Mouse (Mus musculus) lung, postnatal 14 days (tissue): ENCODE measurements at regions not wholly inside any gene's neighbourhood (a gene's known extent, or its start where the extent isn't known, plus 50 kb on each side); places are given as distances from the start of the nearest gene placed in this dataset.
A peak's percentile ranks its signal among the peaks of the same experiment; 100 is the strongest.

Experiments
- DNase-seq: peaks from one replicate; pipeline ENCODE4 v3.0.0; 2021

DNA sequence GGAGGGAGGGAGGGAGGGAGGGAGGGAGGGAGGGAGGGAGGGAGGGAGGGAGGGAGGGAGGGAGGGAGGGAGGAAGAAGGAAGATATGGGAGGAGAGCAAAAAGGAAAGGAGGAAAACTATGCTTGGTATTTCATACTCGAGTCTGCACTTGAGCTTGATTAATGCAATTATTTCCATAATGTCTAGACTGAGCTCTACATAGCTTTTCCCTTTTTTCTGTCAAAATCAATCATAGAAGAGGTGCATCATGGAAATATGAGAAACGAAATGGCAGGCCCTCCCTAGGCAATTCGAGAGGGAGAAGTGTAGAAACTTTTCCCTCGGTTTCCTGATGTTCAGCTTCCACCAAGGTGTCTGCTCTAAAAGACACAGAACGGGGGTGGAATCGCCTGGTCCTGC is 417.6 kb downstream of the Plk2 start:
- DNase-seq: no peak

DNA sequence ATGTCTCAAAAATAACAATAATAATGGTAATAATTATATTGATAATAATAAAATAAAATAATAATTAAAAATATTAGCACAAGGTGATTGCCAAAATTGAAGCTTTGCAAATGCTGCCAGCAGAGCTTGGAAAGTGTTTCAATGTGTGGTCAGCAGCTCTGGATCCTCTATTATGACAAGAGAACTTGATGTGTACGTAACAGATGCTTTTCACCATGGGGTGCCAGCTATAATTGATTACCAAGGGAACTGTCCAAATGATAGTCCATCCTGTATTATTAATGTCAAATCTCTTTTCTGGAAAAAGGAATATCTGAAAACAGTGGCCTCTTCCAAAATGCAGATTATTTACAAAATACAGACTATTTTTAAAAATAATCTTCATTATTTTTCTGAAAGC is 419.2 kb downstream of the Plk2 start:
- no peak for DNase-seq

DNA sequence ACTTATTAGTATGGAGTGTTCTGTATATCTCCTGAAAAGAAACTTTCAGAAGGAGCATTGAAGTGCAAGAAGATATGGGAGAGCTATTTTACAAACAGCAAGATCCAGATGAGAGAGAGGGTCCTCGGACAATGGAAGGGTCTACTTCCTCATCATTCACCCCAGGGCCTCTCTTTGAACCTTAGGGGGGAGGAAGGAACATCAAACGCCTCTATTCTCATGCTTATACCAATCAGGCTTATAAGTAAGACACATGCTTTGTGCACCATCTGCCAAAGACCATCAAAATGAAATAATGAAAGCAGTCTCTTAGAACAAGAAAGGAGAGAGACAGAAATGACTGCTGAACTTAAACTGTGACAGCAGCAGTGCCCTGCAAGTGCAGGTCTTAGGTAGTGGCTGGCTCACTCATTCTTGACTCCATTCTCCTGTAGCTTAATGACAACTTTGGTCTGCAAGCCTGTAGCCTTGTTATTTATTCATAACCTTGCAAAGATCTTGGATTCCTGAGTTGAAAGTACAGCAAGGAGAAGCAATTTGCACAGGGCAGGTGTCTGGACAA is 424.5 kb downstream of the Plk2 start:
- no peak for DNase-seq

DNA sequence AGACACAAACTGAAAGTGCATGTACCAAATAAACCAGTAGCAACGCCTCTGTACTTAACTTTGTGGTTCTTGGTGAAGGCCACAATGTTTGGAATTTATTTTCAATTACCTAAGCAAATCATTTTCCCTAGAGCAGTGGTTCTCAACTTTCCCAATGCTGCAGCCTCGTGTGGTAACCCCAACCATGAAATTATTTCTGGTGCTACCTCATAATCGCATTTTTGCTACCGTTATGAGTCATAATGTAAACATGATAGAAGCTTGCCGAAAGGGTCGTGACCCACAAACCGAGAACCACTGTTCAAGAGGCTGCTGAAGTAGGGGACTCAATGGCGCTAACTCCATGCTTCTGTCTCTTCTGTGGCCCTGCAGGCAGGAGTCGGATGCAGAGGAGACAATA is 429.9 kb upstream of the Actbl2 start:
- no peak for DNase-seq

DNA sequence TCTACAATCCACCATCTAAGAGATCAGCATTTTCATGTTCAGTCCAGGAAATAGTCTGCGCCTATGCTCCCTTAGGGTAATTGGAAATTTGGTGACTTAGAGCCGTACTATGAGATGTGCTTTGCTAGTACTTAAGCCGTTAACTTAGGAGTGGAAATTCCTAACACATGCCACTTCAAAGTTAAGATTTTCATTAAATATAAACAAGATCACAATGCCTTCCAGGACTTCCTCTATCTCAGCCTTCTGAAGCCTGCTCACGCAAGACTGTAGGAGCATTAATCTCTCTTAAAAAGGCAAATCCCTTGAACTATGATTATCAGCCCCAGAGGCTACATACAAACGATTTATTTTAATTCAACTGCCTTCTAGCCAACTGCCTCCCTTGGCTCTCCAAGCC is 422.4 kb upstream of the Actbl2 start:
- no peak for DNase-seq

DNA sequence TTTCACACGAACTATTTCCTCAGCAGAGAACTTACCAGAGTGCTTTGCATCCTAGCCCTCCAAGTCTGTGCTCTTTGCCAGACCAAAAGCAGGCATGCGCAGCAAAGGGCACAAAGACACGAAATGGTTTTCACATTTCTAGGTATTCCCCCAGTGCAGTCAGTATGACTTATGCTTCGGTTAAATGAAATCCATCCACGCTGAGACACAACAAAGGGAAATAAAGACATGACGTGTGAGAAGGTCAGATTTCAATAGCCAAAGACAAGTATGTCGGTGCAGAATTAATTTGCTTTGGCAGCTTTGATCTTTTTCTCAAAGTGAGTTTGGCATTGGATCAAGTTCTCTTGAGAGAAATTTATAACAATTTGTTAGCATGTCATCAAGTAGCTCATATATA is 417.9 kb upstream of the Actbl2 start:
- no peak for DNase-seq

DNA sequence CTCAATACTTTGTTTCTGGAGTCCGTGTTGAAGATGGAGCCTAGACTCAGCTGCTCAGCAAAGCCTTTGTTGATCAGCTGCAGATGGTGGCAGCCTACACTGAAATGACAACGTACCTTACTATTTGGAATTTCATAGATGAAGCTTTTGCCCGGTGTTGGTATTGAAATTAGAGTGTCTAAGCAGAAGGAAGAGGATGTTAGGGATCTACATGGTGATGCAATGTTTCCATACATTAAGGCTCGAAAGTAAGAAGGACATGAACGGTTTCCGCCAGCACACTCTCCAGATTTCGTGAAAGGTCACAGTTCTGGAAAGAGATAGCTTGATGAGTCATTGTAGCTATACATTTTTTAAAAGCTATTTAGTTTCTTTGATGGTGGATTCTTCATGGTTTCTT is 412.9 kb upstream of the Actbl2 start:
- DNase-seq: no peak

DNA sequence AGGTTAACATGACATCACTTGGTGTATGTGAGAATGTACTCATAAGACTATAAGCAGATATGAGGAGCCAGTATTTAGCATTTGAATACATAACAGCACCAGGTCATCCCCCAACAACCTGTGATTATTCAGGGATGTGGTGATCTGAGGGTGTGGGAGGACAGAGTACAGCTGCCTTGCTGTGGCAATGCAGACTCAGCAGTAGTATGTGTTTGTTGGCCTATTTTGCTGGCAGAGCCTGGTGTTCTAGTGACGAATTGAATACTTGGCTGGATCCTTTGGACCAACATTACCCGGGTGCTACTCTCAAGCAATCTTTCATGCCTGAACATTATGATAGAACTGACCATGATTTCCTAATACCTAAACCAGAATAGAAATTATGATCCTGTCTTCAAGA is 409.1 kb upstream of the Actbl2 start:
- DNase-seq: peak; percentile 61

DNA sequence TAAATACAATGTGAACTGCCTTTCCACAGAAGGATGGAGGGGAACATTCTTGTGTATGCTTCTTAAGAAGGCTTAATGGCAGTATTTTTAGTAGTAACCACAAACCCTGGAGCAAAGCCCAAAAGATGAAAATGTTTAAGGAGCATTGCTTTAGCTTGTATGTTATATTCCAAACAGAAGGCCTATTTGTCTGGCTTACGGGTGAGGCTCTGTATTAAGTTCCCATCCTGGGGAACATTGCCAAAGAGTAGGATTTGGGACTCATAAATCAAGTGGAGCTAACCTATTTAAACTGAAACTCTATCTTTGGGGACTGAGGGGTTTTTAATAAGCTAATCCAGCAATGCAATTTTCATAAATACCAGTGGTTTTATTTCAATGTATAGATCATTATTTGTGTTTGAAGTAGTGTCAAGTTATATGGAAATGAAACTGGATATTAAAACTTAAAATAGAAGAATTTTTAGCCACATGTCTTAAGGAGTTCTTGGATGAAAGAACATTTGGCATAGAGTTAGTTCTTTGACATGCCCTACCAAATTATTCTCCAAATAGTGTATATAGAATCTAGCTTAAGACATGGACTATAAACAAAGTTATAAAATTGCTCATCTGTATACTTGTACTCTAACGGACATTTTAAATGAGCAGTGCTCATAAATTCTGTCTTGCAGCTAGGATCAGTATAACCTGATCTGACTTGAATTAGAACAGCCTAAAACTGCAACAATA is 401.7 kb upstream of the Actbl2 start:
- DNase-seq: no peak

DNA sequence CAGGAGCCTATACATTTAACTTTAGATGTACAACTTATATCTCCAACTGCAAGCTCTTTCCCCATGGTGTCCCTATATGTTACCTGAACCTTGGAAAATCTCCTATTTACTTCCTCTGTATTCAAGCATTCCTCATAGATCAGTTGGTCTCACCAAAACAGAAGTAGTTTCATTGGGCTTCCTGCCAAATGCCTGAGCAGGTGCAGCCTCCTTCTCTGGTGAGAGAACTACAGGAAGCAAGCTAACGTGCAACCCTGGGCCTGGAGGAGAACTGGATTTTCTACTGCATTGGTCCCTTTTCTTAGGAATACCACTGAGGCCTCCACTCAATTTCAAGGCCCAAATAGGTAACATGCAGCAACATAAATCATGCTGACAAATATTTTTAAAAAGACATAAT is 400.6 kb upstream of the Actbl2 start:
- no peak for DNase-seq

DNA sequence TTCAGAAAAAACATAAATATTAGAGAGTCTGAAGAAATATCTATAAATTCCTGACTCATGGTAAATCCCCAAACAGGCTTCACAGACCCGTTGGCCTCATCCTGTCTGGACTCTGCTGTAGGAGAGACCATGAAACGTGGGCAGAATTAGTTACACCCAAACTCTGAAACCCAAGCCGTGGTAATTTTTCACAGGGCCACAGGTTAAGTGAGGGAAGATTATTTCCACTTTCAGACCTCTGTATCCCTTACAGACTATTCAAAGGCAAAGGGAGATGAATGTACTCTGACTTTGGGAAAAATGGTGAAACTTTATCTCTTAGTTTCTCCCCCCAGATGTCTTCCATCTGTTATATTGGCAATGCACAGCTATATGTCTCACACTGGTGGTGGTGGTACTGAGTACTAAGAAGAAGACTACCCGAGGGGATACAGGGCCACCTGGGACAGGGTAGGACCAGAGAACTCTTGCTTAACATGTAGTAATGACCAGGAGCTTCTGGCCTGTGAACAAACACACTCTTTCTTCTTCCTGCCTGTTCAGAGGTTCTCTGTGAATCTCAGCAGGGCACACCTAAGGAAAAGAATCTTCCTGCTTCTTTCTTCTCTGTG is 388.8 kb upstream of the Actbl2 start:
- DNase-seq: no peak

DNA sequence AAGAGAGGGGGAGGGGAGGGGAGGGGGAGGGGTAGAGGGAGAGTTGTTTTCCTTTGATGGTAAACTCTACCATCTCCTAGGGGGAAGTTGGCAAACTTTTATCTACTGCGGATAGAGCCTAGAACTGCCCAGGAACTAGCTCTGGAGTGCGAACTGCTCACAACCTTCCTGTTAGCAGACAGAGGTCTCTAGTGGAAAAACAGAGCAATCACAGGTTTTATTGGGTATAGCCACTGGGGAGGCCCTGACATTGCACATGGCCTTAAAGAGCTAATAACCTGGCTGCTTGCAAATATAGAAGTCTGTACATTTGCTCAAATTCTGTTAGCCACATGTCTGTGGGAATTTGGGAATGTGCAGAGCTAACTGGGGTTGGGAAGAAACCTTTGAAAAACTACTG is 388.1 kb upstream of the Actbl2 start:
- peak; percentile 7 for DNase-seq

DNA sequence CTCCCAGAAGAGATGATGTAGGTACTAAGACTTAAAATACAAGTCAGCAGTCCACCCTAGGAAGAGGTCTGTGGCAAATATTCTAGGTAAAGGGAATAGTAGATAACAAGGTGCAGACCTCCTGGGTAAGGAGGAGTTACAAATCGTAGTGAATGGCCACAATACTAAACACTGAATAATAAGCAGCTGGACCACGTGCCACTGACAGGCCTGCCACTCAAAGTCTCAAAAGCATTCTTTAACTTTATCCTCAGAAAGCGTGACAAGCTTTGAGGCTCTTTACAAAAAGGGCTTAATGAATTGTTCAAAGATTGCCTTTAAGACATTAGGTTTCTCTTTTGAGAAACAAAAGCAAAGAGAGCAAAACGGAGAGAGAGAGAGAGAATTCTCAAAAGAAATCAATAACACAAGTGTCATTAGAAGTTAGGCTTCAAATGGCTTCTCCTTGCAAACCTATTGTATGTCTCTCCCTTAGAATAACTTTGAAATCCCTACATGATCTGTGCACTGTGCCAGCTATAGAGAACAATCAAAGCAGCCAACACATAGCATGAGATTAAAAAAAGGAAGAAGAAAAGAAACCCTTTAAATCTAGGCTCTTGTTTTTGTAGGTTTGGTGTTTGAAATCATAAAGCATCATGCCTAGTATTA is 383.6 kb upstream of the Actbl2 start:
- DNase-seq: no peak

DNA sequence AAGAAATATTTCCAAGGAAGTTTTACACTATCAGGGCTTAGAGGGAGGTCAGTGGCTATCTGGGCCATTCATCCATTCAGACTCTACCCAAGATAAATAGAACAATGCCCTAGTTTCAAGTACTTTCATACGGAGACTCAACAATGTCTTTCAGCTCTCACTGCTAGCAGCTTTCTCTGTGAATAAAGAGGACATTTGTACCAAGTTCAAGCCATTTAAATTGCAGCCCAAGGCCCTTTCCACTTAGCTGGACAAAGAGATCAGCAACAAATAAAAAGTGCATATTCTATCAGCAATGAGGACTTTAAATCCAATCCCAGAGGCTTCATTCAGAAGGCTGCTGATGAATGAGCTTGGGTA is 383.1 kb upstream of the Actbl2 start:
- DNase-seq: no peak

DNA sequence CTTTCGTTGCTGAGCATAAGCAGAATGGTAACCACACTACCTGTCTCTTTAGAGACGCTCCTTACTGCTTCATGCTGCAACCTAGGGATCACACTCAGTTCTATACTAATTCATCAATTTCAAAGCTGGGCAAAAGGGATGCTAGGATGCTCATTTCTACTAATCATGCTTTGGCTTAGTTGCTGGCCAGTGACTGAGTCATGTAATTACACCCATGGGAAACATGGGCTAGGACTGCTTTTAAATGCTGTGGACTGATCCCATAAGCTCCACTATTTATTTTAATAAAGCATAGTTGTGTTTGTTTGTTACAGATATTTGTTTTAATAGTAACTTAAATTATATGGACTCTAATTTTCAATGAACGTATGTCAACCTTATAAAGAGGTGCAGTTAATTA is 373.2 kb upstream of the Actbl2 start:
- no peak for DNase-seq

DNA sequence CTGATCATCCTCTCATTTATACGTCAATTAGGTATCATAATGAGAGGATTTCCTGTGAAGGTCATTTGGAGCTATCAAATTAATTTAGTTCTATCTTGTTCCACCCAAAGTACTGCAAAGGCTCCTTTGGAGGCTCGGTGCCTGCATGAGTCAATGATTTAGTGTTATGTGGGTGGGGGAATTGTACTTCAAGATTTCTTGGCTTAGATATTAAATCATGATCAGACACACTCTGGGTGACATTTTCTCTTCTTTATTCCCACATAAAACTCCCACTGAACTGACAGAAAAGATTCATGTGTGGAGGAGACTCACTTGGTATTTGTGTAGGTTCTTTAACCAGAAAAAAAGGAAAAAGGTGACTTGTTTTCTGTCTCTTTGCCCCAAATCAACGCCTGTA is 372.6 kb upstream of the Actbl2 start:
- DNase-seq: no peak

DNA sequence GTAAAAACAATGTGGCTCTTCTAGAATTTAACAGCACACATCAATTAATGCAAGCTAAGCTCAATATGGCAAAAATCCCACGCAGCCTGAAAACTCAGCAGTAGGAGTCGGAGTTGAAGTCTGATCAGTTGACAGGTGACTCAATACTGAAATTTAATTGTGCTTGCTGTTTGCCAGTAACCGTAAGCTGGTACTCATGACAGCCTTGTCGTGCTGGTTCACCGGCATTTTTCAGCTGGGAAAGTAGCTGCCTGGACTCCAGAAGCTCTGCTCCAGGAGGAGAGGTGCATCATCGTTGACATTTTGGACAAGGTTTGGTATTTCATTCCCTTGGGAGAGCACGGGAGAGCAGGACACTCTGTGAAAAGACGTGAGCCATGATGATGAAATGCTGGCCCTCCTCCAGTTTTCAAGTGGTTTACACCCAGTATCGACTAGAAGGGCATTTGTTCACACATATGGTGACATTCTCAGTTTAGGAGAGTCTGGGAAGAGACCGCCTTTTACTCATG is 372.1 kb upstream of the Actbl2 start:
- DNase-seq: peak; percentile 32

DNA sequence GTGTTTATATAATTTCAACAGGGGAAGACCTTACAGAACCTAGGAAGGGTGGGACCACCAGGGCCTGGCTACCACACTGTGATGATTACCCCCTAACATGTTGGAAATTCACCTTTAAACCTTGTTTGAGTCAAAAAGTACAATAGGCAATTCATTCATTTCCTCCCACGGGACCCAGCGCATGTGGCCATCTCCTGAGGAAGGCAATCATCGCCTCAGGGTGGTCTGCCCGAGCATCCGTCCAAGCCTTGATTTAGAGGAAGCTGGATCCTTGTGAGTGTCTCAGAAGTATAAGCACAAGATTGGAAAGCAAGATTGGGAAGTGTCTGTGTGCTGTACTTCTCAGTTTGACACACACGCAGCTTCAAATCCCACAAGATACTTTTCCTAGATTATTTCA is 360.9 kb upstream of the Actbl2 start:
- DNase-seq: no peak

DNA sequence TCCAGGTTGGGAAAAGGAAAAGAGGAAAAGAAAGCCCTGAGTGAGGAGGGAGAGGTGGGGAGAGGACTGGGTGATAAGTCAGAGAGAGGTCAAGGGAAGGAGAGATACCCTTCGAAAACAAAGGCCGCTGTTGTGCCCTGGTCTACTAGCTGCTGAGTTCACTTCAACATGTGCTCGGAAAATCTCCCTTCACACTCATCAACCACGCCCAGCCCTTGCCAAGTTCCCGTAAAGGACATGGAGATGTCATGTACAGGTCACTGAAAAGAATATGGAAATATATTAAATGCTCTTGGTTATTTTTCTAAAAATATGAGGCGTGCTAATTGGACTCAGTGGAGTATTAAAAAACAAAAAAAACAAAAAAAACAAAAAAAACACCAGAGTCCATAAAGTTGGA is 359.5 kb upstream of the Actbl2 start:
- DNase-seq: no peak

DNA sequence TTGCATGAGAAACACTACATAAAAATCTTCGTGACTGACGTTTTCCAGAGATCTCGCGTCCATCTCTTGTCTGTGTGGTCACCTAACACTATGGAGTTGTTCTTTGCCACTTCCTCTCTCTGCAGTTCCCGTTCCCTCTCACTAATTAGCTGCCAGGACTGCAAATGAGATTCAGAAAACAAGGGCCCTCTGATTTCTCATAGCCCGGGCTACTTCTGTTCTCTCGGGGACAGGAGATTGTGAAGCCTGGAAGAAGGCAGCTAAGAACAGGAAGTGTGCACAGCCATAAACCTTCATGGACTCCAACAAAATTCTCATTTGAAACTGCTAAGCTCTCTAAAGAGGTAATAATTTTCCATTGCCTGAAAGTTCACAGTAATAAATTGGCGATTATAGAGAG is 358.9 kb upstream of the Actbl2 start:
- no peak for DNase-seq

DNA sequence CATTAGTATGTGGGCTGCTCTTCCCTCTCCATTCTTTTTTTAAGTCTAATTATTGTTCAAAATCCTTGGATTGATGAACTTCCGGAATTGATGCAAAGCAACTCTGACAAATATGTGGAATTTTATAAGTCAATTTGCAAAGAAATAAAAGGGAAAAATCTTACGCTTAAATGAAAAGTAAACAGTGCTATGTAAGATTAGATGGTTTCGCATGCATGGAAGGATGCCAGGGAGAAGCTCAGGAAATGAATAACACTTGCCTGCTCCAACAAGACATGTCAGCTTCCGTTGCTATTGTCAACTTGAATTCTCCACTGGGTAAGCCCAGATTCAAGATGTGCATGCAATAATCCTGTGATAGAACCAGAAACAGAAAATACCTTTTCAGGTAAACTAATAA is 357.2 kb upstream of the Actbl2 start:
- DNase-seq: peak; percentile 28

DNA sequence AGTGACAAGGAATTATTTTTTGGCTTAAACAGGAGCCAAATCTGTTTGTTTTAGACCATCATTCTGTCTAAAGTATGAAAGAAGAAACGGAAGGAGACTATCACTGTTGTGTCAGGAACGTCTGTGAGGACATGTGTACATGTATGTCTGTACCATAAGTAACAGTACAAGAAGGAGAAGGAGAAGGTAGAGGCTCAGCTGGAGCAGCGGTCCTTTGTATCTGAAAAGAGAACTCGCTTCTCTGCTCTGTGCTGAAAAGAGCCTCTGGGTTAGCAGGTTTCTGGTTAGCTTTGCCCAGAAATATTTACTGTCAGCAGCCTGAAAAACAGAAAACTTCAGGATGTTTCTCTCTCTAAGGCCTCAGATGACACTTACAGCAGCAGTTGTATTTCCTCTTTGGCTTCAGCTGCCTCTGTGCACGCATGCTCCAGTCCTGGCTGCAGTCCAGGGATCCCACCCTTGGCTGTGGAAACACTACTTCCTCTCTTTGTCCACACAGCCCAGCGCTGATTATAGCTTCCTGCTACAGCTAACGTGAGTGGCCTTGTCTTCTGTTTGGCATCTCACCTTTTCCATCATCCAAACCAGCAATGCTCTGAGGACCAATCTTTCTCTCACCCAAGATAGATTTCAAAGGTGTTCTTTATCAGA is 351.7 kb upstream of the Actbl2 start:
- peak; percentile 94 for DNase-seq

DNA sequence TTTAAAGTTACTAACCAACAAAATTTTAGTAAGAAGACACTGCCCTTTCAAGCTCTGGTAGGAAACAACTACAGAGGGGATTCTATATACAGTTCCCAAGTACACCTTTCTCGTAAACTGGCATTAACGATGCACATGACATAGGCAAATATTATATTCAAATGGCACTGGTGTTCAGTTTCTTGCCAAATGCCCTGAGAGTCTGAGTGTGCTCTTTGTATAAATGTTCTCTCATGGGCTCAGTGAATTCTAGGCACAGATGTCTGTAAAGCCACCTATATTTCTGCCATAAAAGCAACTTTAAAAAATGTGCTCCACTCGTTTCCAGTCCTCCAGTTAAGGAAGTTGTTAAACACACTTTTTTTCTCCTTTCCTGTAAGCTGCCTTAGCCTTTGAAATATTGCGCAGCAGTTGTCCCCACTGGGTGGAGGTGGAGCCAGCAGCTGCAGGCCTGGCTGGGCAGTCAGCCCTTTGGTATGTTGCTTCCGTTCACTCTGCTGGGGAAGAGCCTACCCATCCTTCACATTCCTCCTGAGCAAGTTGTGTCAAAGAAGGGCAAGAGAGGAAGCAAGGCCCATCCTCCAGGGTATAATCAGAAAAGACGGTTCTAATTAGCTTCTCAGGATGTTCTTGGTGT is 347.4 kb upstream of the Actbl2 start:
- DNase-seq: peak; percentile 51
